Mouse (Mus musculus) left cerebral cortex, adult 18-20 months (tissue): Measurements from ENCODE around the gene Ybx2. TPM values are rescaled to one million over a fixed set of nuclear protein-coding genes. Genes with fewer than 3 reads are reported as not detected.

Experiments used
- DNase-seq, 2 experiments: peaks; one replicate each; pipeline ENCODE4 v3.0.0; 2021 to 2022; ENCODE audit warnings: low spot score in 2 of 2, mixed read lengths in 1 of 2
- total RNA-seq, 2 experiments: library from RNA; stranded (reverse); gene quantifications; 2 replicates each; pipeline ENCODE4 v1.2.3; 2021

Gene Ybx2
- total RNA-seq, 2 experiments from 2014 or later, result 4.6 to 6.5 TPM

GRCm38 (mm10) chr11:69956218-69956617 lies 20.6 kb downstream of the Ybx2 start:
- no peak for DNase-seq

GRCm38 (mm10) chr11:69960616-69961015 lies 25.0 kb downstream of the Ybx2 start:
- DNase-seq, result no peak

- no peak for DNase-seq
Observed at GRCm38 (mm10) chr11:69961841-69962240, 26.2 kb downstream of the Ybx2 start.

- no peak for DNase-seq
Observed at GRCm38 (mm10) chr11:69964650-69965270, 29.2 kb downstream of the Ybx2 start, which contains the start of gene Cldn7. Cldn7 (plus strand) TSS chr11:69964779.

- DNase-seq, result no peak
Observed at GRCm38 (mm10) chr11:69965271-69966005, 29.8 kb downstream of the Ybx2 start.

- DNase-seq, result no peak
Observed at GRCm38 (mm10) chr11:69966006-69966859, 30.6 kb downstream of the Ybx2 start.

- DNase-seq, result no peak
Observed at GRCm38 (mm10) chr11:69966860-69967517, 31.4 kb downstream of the Ybx2 start.

- DNase-seq, result no peak
Observed at GRCm38 (mm10) chr11:69968793-69969192, 33.2 kb downstream of the Ybx2 start.

- no peak for DNase-seq
Observed at GRCm38 (mm10) chr11:69970222-69970621, 34.6 kb downstream of the Ybx2 start.

GRCm38 (mm10) chr11:69970775-69971174 lies 35.2 kb downstream of the Ybx2 start:
- no peak for DNase-seq

GRCm38 (mm10) chr11:69974907-69975306 lies 39.3 kb downstream of the Ybx2 start:
- DNase-seq, result no peak

GRCm38 (mm10) chr11:69976271-69976670 lies 40.7 kb downstream of the Ybx2 start:
- no peak for DNase-seq

GRCm38 (mm10) chr11:69979827-69980195 lies 44.2 kb downstream of the Ybx2 start:
- no peak for DNase-seq

GRCm38 (mm10) chr11:69980196-69981140 lies 44.9 kb downstream of the Ybx2 start:
- DNase-seq, result peak; percentile 96 to 98

GRCm38 (mm10) chr11:69981141-69981762 lies 45.7 kb downstream of the Ybx2 start, which contains the start of gene Ctdnep1:
Ctdnep1 (plus strand) TSS chr11:69981156.
- peak in 1 of 2 experiments; percentile 43 for DNase-seq

- DNase-seq, result no peak
Observed at GRCm38 (mm10) chr11:69982225-69982624, 46.6 kb downstream of the Ybx2 start, which contains the start of gene Elp5. Elp5 (minus strand) TSS chr11:69982517.

GRCm38 (mm10) chr11:69982877-69983276 lies 47.3 kb downstream of the Ybx2 start:
- DNase-seq, result no peak

- DNase-seq, result no peak
Observed at GRCm38 (mm10) chr11:69983377-69983776, 47.8 kb downstream of the Ybx2 start.

GRCm38 (mm10) chr11:69984431-69984830 lies 48.8 kb downstream of the Ybx2 start:
- DNase-seq, result no peak
